Mouse (Mus musculus) spleen, adult 2 months (tissue): ENCODE data around the gene Ryr1.

ENCODE experiments used
- CTCF ChIP-seq: fragments of 200-500 bp; IDR thresholded peaks from 2 replicates; pipeline ENCODE4 v1.5.1; 2011; ENCODE audit warnings: mild to moderate bottlenecking, inconsistent platforms; ENCODE audit not compliant: insufficient read depth, insufficient read length, insufficient replicate concordance; ENCODE audit errors: extremely low read depth
- POLR2A ChIP-seq: fragments of 200-500 bp; IDR thresholded peaks from 2 replicates; pipeline ENCODE4 v1.6.1; 2011; ENCODE audit warnings: low read depth, low read length, inconsistent platforms

DNA sequence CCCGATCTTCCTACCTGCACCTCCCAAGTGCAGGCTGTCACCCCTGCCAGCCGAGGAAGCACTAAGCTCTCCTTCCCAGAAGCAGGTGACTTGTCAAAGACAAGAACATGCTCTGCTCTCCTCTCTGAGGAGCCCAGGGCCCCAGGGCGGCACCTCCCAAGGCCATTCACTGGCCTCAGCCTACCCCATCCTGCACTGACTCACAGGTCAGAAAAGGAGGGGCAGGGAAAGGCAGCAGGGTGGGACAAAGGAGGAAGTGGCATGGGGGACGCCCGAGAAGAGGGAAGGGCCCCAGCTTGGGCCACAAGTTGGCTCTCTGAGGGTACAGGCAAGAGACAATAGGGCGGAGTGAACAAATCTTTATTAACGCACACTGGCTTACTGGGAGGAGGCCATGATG, 153.9 kb downstream of the Ryr1 start:
- TF ChIP-seq CTCF (no peak), POLR2A (no peak)
